ENCODE assay signal across 11 mouse cellular contexts in genomic region chr17:75460621-75461020, GRCm38 (mm10). TPM values are rescaled to one million over a fixed set of nuclear protein-coding genes. Genes with fewer than 3 reads are reported as not detected.
DNase-seq lines count a peak whose midpoint lies in the region; ATAC-seq and TF ChIP-seq lines count a peak whose summit lies in the region.
"Had no signal": no experiment of that assay in that cellular context is flagged by ENCODE, and none has a peak within 500 bp of the region (broad histone marks: within the 10 kb centered on the region; RNA-seq: fewer than 3 reads in every experiment).

No protein-coding gene starts in this region.

- DNase-seq in kidney, postnatal 0 days (ENCODE audit: low spot score) = no peak
- no peak for DNase-seq in neural tube, embryonic 11.5 days (ENCODE audit: low spot score)
- DNase-seq in limb, embryonic 10.5 days (ENCODE audit: low spot score) = no peak
- no peak for DNase-seq in adrenal gland, adult (ENCODE audit: inconsistent age in 2 of 2, low spot score in 1 of 2)
- DNase-seq: kidney, adult 11 months; right cerebral cortex, adult 18-20 months; thymus, postnatal 36 days had no signal

- peak; percentile 43; the same call in 1 of the 2 replicates for TF ChIP-seq CTCF in kidney, postnatal 0 days (IDR thresholded peaks at IDR 0.05; ENCODE audit: low read depth)

- H3K27ac ChIP-seq in kidney, postnatal 0 days = no peak overlapping the region
- H3K27ac ChIP-seq in kidney, embryonic 15.5 days = no peak overlapping the region
- no peak overlapping the region for H3K27ac ChIP-seq in neural tube, embryonic 11.5 days (ENCODE audit: low read depth, low read length)
- no peak overlapping the region for H3K27ac ChIP-seq in neural tube, embryonic 15.5 days (replicated peaks)
- H3K27ac ChIP-seq in limb, embryonic 10.5 days = no peak overlapping the region
- H3K27ac ChIP-seq: neural tube, embryonic 12.5 days had no signal

- no peaks in the 10 kb centered on the region for H3K36me3 ChIP-seq in kidney, postnatal 0 days (ENCODE audit: insufficient read depth, low read length)
- no peaks in the 10 kb centered on the region for H3K36me3 ChIP-seq in kidney, embryonic 15.5 days
- H3K36me3 ChIP-seq in neural tube, embryonic 11.5 days (ENCODE audit: control insufficient read depth, insufficient read depth, low read length) = no peaks in the 10 kb centered on the region
- H3K36me3 ChIP-seq in neural tube, embryonic 15.5 days = no peaks in the 10 kb centered on the region
- H3K36me3 ChIP-seq in limb, embryonic 10.5 days = no peaks in the 10 kb centered on the region
- H3K36me3 ChIP-seq: neural tube, embryonic 12.5 days had no signal

- peaks cover 9% of the 10 kb centered on the region for H3K4me1 ChIP-seq in kidney, postnatal 0 days (replicated peaks; ENCODE audit: insufficient read depth, low read length)
- H3K4me1 ChIP-seq in kidney, embryonic 15.5 days = peaks cover 13% of the 10 kb centered on the region
- H3K4me1 ChIP-seq in neural tube, embryonic 11.5 days (ENCODE audit: control insufficient read depth, insufficient read depth, low read length) = no peaks in the 10 kb centered on the region
- H3K4me1 ChIP-seq in neural tube, embryonic 15.5 days = peaks cover 12% of the 10 kb centered on the region
- peaks cover 13% of the 10 kb centered on the region for H3K4me1 ChIP-seq in limb, embryonic 10.5 days

- H3K9ac ChIP-seq in kidney, postnatal 0 days (ENCODE audit: low read depth, low read length) = no peak overlapping the region
- no peak overlapping the region for H3K9ac ChIP-seq in kidney, embryonic 15.5 days
- H3K9ac ChIP-seq in neural tube, embryonic 11.5 days (ENCODE audit: low read length) = no peak overlapping the region
- no peak overlapping the region for H3K9ac ChIP-seq in neural tube, embryonic 15.5 days (replicated peaks)
- H3K9ac ChIP-seq: neural tube, embryonic 12.5 days had no signal

- H3K4me2 ChIP-seq in kidney, postnatal 0 days (ENCODE audit: low read length) = no peak overlapping the region
- no peak overlapping the region for H3K4me2 ChIP-seq in kidney, embryonic 15.5 days
- H3K4me2 ChIP-seq in neural tube, embryonic 11.5 days (ENCODE audit: low read depth) = no peak overlapping the region
- no peak overlapping the region for H3K4me2 ChIP-seq in neural tube, embryonic 15.5 days
- H3K4me2 ChIP-seq: neural tube, embryonic 12.5 days had no signal

- H3K9me3 ChIP-seq in kidney, postnatal 0 days (replicated peaks; ENCODE audit: low read length) = no peaks in the 10 kb centered on the region
- no peaks in the 10 kb centered on the region for H3K9me3 ChIP-seq in kidney, embryonic 15.5 days (replicated peaks)
- no peaks in the 10 kb centered on the region for H3K9me3 ChIP-seq in neural tube, embryonic 11.5 days (ENCODE audit: control insufficient read depth, low read length)
- no peaks in the 10 kb centered on the region for H3K9me3 ChIP-seq in neural tube, embryonic 15.5 days (replicated peaks)
- no peaks in the 10 kb centered on the region for H3K9me3 ChIP-seq in limb, embryonic 10.5 days (replicated peaks)
- H3K9me3 ChIP-seq: neural tube, embryonic 12.5 days had no signal

- no peaks in the 10 kb centered on the region for H3K27me3 ChIP-seq in kidney, postnatal 0 days (ENCODE audit: insufficient read depth, low read length)
- H3K27me3 ChIP-seq in kidney, embryonic 15.5 days = no peaks in the 10 kb centered on the region
- no peaks in the 10 kb centered on the region for H3K27me3 ChIP-seq in neural tube, embryonic 11.5 days (ENCODE audit: control insufficient read depth, insufficient read depth, low read length)
- H3K27me3 ChIP-seq in neural tube, embryonic 15.5 days (replicated peaks) = 0 out of 2 replicates have a peak, but pooled peaks cover 8% of the 10 kb centered on the region
- peaks cover 11% of the 10 kb centered on the region; the same call in 1 of the 2 replicates for H3K27me3 ChIP-seq in limb, embryonic 10.5 days (ENCODE audit: low read depth, poor library complexity, severe bottlenecking)
- H3K27me3 ChIP-seq: neural tube, embryonic 12.5 days had no signal

- WGBS in kidney, postnatal 0 days = 92% methylated on average over 6 of the region's 6 CpGs
- 91% methylated on average over 6 of the region's 6 CpGs for WGBS in kidney, embryonic 15.5 days
- 93% methylated on average over 6 of the region's 6 CpGs for WGBS in neural tube, embryonic 11.5 days
- WGBS in neural tube, embryonic 15.5 days = 91% methylated on average over 6 of the region's 6 CpGs
- WGBS in limb, embryonic 10.5 days = 95% methylated on average over 6 of the region's 6 CpGs

- no peak overlapping the region for H3K4me3 ChIP-seq in kidney, postnatal 0 days (replicated peaks; ENCODE audit: low read depth, low read length)
- H3K4me3 ChIP-seq in kidney, embryonic 15.5 days (replicated peaks) = no peak overlapping the region
- no peak overlapping the region for H3K4me3 ChIP-seq in neural tube, embryonic 11.5 days (ENCODE audit: low read depth, low read length)
- H3K4me3 ChIP-seq in neural tube, embryonic 15.5 days (replicated peaks) = no peak overlapping the region
- no peak overlapping the region for H3K4me3 ChIP-seq in limb, embryonic 10.5 days
- H3K4me3 ChIP-seq: neural tube, embryonic 12.5 days had no signal

- ATAC-seq in kidney, postnatal 0 days (replicated peaks; ENCODE audit: low FRiP score, low read depth) = no peak
- no peak for ATAC-seq in kidney, embryonic 15.5 days (replicated peaks; ENCODE audit: low FRiP score)
- 0 out of 2 replicates have a peak, but pooled peaks have one; percentile 45 for ATAC-seq in neural tube, embryonic 11.5 days (ENCODE audit: insufficient read depth, low FRiP score, low TSS enrichment)
- ATAC-seq in neural tube, embryonic 15.5 days (ENCODE audit: low FRiP score) = no peak
- 0 out of 2 replicates have a peak, but pooled peaks have one; percentile 28 for ATAC-seq in common myeloid progenitor, adult 5-6 weeks (replicated peaks; ENCODE audit: low read depth, poor library complexity, severe bottlenecking)

RNA-seq across cellular contexts. Expression of gene Rasgrp3, which starts 24.9 kb away (rescaled TPM):
- polyA plus RNA-seq in kidney, postnatal 0 days (2015; fragmentation: Nextera tagmentation; extraction: Ambion mirVana) = 15.9 and 18.8 TPM in 2 replicates
- polyA plus RNA-seq in kidney, embryonic 15.5 days (2015; fragmentation: Nextera tagmentation; extraction: Ambion mirVana) = 22.8 and 26.7 TPM in 2 replicates
- polyA plus RNA-seq in neural tube, embryonic 11.5 days (2014; fragmentation: Nextera tagmentation; extraction: Ambion mirVana) = 11.6 and 12.7 TPM in 2 replicates
- 5.9 and 7.2 TPM in 2 replicates for polyA plus RNA-seq in neural tube, embryonic 15.5 days (2015; fragmentation: Nextera tagmentation; extraction: Ambion mirVana)
- 0.34 TPM in 1 of 2 replicates, not detected in the other for total RNA-seq in common myeloid progenitor, adult 5-6 weeks (2017)
- polyA plus RNA-seq in limb, embryonic 10.5 days (2016; fragmentation: Nextera tagmentation; extraction: Ambion mirVana) = 11.5 and 12.7 TPM in 2 replicates

Comparison
In these comparisons a context has a peak if more than half of its experiments do, and no peak if none do; other contexts are left out.
1. ATAC-seq: peak in neural tube, embryonic 11.5 days (single experiment) and common myeloid progenitor, adult 5-6 weeks (single experiment); none in kidney, postnatal 0 days (single experiment), kidney, embryonic 15.5 days (single experiment) and neural tube, embryonic 15.5 days (single experiment).